Mouse (Mus musculus) erythroid progenitor cell, adult 5-6 weeks (primary cell): Measurements from ENCODE around the gene Gabarap. TPM values are rescaled to one million over a fixed set of nuclear protein-coding genes. Genes with fewer than 3 reads are reported as not detected.

Experiments
- ATAC-seq: replicated peaks from 2 replicates; pipeline ENCODE4 v1.8.0; 2016; ENCODE audit warnings: moderate number of reproducible peaks, mild to moderate bottlenecking, moderate TSS enrichment, inconsistent platforms; ENCODE audit not compliant: poor library complexity, low FRiP score, severe bottlenecking
- total RNA-seq, 2 experiments: library from RNA; stranded (forward) in 1 of 2; stranded (reverse) in 1 of 2; fragments of 150-400 nt in 1 of 2; fragments of 186-747, 209-891 nt in 1 of 2; gene quantifications; 2 replicates each; pipeline versions ENCODE4 v1.2.3 to v1.2.4; 2015 to 2017; ENCODE audit warnings: low replicate concordance in 2 of 2

Gabarap gene
- total RNA-seq, 2 experiments from 2014 or later: 239 to 393 TPM

DNA sequence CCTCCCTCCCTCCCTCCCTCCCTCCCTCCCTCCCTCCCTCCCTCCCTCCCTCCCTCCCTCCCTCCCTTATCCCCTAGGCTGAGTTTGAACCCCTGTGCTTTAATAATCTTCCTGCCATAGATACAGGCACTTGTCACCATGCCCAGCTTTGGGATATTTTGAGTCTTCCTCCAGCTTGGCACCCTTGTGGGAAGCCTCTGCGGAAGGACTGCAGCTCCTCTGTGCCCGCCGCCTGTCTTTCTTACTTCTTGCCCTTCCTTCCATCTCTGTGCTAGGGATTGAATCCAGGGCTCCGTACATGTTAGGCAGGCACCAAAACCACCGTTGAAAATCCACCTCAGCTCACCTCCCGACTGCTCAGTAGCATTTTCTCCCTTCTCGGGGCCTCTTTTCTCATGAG, 49.2 kb downstream of the Gabarap start:
- no peak for ATAC-seq

DNA sequence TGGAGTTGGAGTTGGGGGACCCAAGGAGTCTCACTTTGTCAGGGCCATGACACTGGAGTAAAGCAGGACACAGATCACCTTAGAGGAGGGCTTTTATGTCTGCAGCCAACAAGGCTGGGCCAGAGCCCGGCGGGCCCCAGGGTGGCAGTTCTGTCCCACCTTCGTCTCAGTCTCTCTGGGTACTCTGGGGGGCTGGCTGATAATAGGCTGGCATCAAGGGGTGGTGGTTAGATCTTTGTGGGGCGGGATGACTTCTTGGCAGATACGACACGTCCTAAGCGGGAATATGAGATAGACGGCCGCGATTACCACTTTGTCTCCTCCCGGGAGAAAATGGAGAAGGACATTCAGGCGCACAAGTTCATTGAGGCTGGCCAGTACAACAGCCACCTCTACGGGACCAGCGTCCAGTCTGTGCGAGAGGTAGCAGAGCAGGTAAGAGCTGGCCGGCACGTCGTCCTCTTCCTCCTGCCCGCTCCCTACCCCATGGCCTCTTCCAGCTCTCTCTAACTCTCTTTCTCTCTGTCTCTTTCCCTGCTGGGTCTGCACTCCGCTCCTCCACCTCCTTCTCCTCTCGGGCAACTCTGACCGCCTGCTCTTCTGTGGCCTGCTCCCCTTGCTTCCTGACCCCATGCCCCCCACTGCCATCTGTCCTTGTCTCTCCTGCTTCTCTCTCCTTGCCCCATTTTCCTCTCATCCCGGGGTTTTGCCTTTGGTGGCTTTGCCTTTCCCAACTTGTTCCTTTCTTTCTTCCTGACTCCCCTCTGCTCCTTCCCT, 51.6 kb downstream of the Gabarap start:
- ATAC-seq: no peak

DNA sequence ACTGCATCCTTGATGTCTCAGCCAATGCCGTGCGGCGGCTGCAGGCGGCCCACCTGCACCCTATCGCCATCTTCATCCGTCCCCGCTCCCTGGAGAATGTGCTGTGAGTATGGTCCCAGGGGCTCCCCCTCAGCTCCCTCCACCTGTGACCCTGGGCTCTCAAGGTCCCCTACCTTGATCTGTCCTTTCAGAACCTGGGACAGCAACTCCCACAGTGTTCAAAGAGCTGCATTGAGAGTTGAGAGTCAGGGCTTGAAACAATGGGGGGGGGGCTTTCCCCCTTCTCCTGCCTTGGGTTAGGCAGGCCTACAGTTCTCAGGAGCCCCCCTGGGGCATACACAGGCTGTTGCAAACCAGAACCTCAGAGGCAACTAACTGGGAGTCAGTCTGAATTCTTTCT, 52.7 kb downstream of the Gabarap start:
- no peak for ATAC-seq

Other genes with a start within 250 kb of the Gabarap start
Only the 30 nearest of the 39 such genes appear.
- gene Chrnb1, start 195.2 kb upstream of the Gabarap start, total RNA-seq (2015; ENCODE audit: low replicate concordance): not detected in 2 replicates
- 0.77 TPM in 1 of 2 replicates, not detected in the other for gene Chrnb1, start 195.2 kb upstream of the Gabarap start, total RNA-seq (2017; ENCODE audit: low replicate concordance)
- gene Fgf11, start 189.3 kb upstream of the Gabarap start, total RNA-seq (2015; ENCODE audit: low replicate concordance): not detected in 2 replicates
- not detected in 2 replicates for gene Fgf11, start 189.3 kb upstream of the Gabarap start, total RNA-seq (2017; ENCODE audit: low replicate concordance)
- gene Tmem102, start 185.5 kb upstream of the Gabarap start, total RNA-seq (2015; ENCODE audit: low replicate concordance): not detected in 2 replicates
- gene Tmem102, start 185.5 kb upstream of the Gabarap start, total RNA-seq (2017; ENCODE audit: low replicate concordance): not detected in 2 replicates
- not detected in 2 replicates for gene Gm39566, start 175.8 kb upstream of the Gabarap start, total RNA-seq (2015; ENCODE audit: low replicate concordance)
- gene Gm39566, start 175.8 kb upstream of the Gabarap start, total RNA-seq (2017; ENCODE audit: low replicate concordance): not detected in 2 replicates
- gene Spem2, start 172.7 kb upstream of the Gabarap start, total RNA-seq (2015; ENCODE audit: low replicate concordance): not detected in 2 replicates
- not detected in 2 replicates for gene Spem2, start 172.7 kb upstream of the Gabarap start, total RNA-seq (2017; ENCODE audit: low replicate concordance)
- not detected in 2 replicates for gene Spem1, start 169.0 kb upstream of the Gabarap start, total RNA-seq (2015; ENCODE audit: low replicate concordance)
- gene Spem1, start 169.0 kb upstream of the Gabarap start, total RNA-seq (2017; ENCODE audit: low replicate concordance): not detected in 2 replicates
- gene Nlgn2, start 153.4 kb upstream of the Gabarap start, total RNA-seq (2015; ENCODE audit: low replicate concordance): 0.72 and 0.84 TPM in 2 replicates
- 0.08 and 0.26 TPM in 2 replicates for gene Nlgn2, start 153.4 kb upstream of the Gabarap start, total RNA-seq (2017; ENCODE audit: low replicate concordance)
- gene Tmem256, start 152.6 kb upstream of the Gabarap start, total RNA-seq (2015; ENCODE audit: low replicate concordance): 258 and 276 TPM in 2 replicates
- gene Tmem256, start 152.6 kb upstream of the Gabarap start, total RNA-seq (2017; ENCODE audit: low replicate concordance): 123 and 303 TPM in 2 replicates
- 24.9 and 26.0 TPM in 2 replicates for gene Plscr3, start 144.8 kb upstream of the Gabarap start, total RNA-seq (2015; ENCODE audit: low replicate concordance)
- gene Plscr3, start 144.8 kb upstream of the Gabarap start, total RNA-seq (2017; ENCODE audit: low replicate concordance): 15.1 and 27.7 TPM in 2 replicates
- 5.9 and 6.8 TPM in 2 replicates for gene Tnk1, start 132.4 kb upstream of the Gabarap start, total RNA-seq (2015; ENCODE audit: low replicate concordance)
- 7.3 and 8.1 TPM in 2 replicates for gene Tnk1, start 132.4 kb upstream of the Gabarap start, total RNA-seq (2017; ENCODE audit: low replicate concordance)
- gene Tmem95, start 113.1 kb upstream of the Gabarap start, total RNA-seq (2015; ENCODE audit: low replicate concordance): not detected in 2 replicates
- gene Tmem95, start 113.1 kb upstream of the Gabarap start, total RNA-seq (2017; ENCODE audit: low replicate concordance): not detected in 2 replicates
- gene Kctd11, start 109.7 kb upstream of the Gabarap start, total RNA-seq (2015; ENCODE audit: low replicate concordance): 0.72 and 0.84 TPM in 2 replicates
- 0.13 TPM in 1 of 2 replicates, not detected in the other for gene Kctd11, start 109.7 kb upstream of the Gabarap start, total RNA-seq (2017; ENCODE audit: low replicate concordance)
- gene Acap1, start 95.6 kb upstream of the Gabarap start, total RNA-seq (2015; ENCODE audit: low replicate concordance): 9.4 and 12.6 TPM in 2 replicates
- gene Acap1, start 95.6 kb upstream of the Gabarap start, total RNA-seq (2017; ENCODE audit: low replicate concordance): 8.5 and 11.6 TPM in 2 replicates
- 2.5 TPM in 1 of 2 replicates, not detected in the other for gene 2810408A11Rik, start 90.2 kb upstream of the Gabarap start, total RNA-seq (2015; ENCODE audit: low replicate concordance)
- 0.51 TPM in 1 of 2 replicates, not detected in the other for gene 2810408A11Rik, start 90.2 kb upstream of the Gabarap start, total RNA-seq (2017; ENCODE audit: low replicate concordance)
- 8.6 and 8.8 TPM in 2 replicates for gene Neurl4, start 90.1 kb upstream of the Gabarap start, total RNA-seq (2015; ENCODE audit: low replicate concordance)
- gene Neurl4, start 90.1 kb upstream of the Gabarap start, total RNA-seq (2017; ENCODE audit: low replicate concordance): 23.2 and 59.7 TPM in 2 replicates
- 268 and 359 TPM in 2 replicates for gene Gps2, start 77.3 kb upstream of the Gabarap start, total RNA-seq (2015; ENCODE audit: low replicate concordance)
- 130 and 161 TPM in 2 replicates for gene Gps2, start 77.3 kb upstream of the Gabarap start, total RNA-seq (2017; ENCODE audit: low replicate concordance)
- gene Eif5a, start 69.2 kb upstream of the Gabarap start, total RNA-seq (2015; ENCODE audit: low replicate concordance): 394 and 471 TPM in 2 replicates
- gene Eif5a, start 69.2 kb upstream of the Gabarap start, total RNA-seq (2017; ENCODE audit: low replicate concordance): 246 and 254 TPM in 2 replicates
- not detected in 2 replicates for gene Ybx2, start 55.3 kb upstream of the Gabarap start, total RNA-seq (2015; ENCODE audit: low replicate concordance)
- gene Ybx2, start 55.3 kb upstream of the Gabarap start, total RNA-seq (2017; ENCODE audit: low replicate concordance): 3.9 TPM in 1 of 2 replicates, not detected in the other
- gene Slc2a4, start 43.0 kb upstream of the Gabarap start, total RNA-seq (2015; ENCODE audit: low replicate concordance): 94.7 and 103 TPM in 2 replicates
- gene Slc2a4, start 43.0 kb upstream of the Gabarap start, total RNA-seq (2017; ENCODE audit: low replicate concordance): 246 and 613 TPM in 2 replicates
- not detected in 2 replicates for gene Cldn7, start 26.4 kb upstream of the Gabarap start, total RNA-seq (2015; ENCODE audit: low replicate concordance)
- not detected in 2 replicates for gene Cldn7, start 26.4 kb upstream of the Gabarap start, total RNA-seq (2017; ENCODE audit: low replicate concordance)
- gene Ctdnep1, start 10.0 kb upstream of the Gabarap start, total RNA-seq (2015; ENCODE audit: low replicate concordance): 49.4 and 83.4 TPM in 2 replicates
- 17.1 and 20.9 TPM in 2 replicates for gene Ctdnep1, start 10.0 kb upstream of the Gabarap start, total RNA-seq (2017; ENCODE audit: low replicate concordance)
- 45.0 and 50.7 TPM in 2 replicates for gene Elp5, start 8.6 kb upstream of the Gabarap start, total RNA-seq (2015; ENCODE audit: low replicate concordance)
- 25.3 and 45.8 TPM in 2 replicates for gene Elp5, start 8.6 kb upstream of the Gabarap start, total RNA-seq (2017; ENCODE audit: low replicate concordance)
- 18.7 and 21.4 TPM in 2 replicates for gene Phf23, start 4.6 kb downstream of the Gabarap start, total RNA-seq (2015; ENCODE audit: low replicate concordance)
- gene Phf23, start 4.6 kb downstream of the Gabarap start, total RNA-seq (2017; ENCODE audit: low replicate concordance): 22.2 and 25.4 TPM in 2 replicates
- 2.9 and 4.3 TPM in 2 replicates for gene Dvl2, start 9.5 kb downstream of the Gabarap start, total RNA-seq (2015; ENCODE audit: low replicate concordance)
- 0.30 and 2.4 TPM in 2 replicates for gene Dvl2, start 9.5 kb downstream of the Gabarap start, total RNA-seq (2017; ENCODE audit: low replicate concordance)
- gene Acadvl, start 24.3 kb downstream of the Gabarap start, total RNA-seq (2015; ENCODE audit: low replicate concordance): 24.9 and 52.8 TPM in 2 replicates
- gene Acadvl, start 24.3 kb downstream of the Gabarap start, total RNA-seq (2017; ENCODE audit: low replicate concordance): 20.7 and 23.4 TPM in 2 replicates
- not detected in 2 replicates for gene Dlg4, start 25.8 kb downstream of the Gabarap start, total RNA-seq (2015; ENCODE audit: low replicate concordance)
- gene Dlg4, start 25.8 kb downstream of the Gabarap start, total RNA-seq (2017; ENCODE audit: low replicate concordance): 1.1 and 2.7 TPM in 2 replicates
- not detected in 2 replicates for gene Asgr1, start 62.9 kb downstream of the Gabarap start, total RNA-seq (2015; ENCODE audit: low replicate concordance)
- not detected in 2 replicates for gene Asgr1, start 62.9 kb downstream of the Gabarap start, total RNA-seq (2017; ENCODE audit: low replicate concordance)
- not detected in 2 replicates for gene Asgr2, start 101.5 kb downstream of the Gabarap start, total RNA-seq (2015; ENCODE audit: low replicate concordance)
- gene Asgr2, start 101.5 kb downstream of the Gabarap start, total RNA-seq (2017; ENCODE audit: low replicate concordance): not detected in 2 replicates
- gene Mgl2, start 139.2 kb downstream of the Gabarap start, total RNA-seq (2015; ENCODE audit: low replicate concordance): 4.2 and 5.0 TPM in 2 replicates
- 8.0 and 12.5 TPM in 2 replicates for gene Mgl2, start 139.2 kb downstream of the Gabarap start, total RNA-seq (2017; ENCODE audit: low replicate concordance)
- gene Clec10a, start 165.1 kb downstream of the Gabarap start, total RNA-seq (2015; ENCODE audit: low replicate concordance): 1.3 and 11.2 TPM in 2 replicates
- 0.77 and 2.6 TPM in 2 replicates for gene Clec10a, start 165.1 kb downstream of the Gabarap start, total RNA-seq (2017; ENCODE audit: low replicate concordance)